Mouse (Mus musculus) spleen, postnatal 14 days (tissue): Measurements from ENCODE around the gene Rtel1.
A peak's percentile ranks its signal among the peaks of the same experiment; 100 is the strongest.

Source experiments
- DNase-seq, 2 experiments: peaks; one replicate each; pipeline ENCODE4 v3.0.0; 2021 to 2022; ENCODE audit warnings: low spot score in 2 of 2

The Rtel1 gene

DNA sequence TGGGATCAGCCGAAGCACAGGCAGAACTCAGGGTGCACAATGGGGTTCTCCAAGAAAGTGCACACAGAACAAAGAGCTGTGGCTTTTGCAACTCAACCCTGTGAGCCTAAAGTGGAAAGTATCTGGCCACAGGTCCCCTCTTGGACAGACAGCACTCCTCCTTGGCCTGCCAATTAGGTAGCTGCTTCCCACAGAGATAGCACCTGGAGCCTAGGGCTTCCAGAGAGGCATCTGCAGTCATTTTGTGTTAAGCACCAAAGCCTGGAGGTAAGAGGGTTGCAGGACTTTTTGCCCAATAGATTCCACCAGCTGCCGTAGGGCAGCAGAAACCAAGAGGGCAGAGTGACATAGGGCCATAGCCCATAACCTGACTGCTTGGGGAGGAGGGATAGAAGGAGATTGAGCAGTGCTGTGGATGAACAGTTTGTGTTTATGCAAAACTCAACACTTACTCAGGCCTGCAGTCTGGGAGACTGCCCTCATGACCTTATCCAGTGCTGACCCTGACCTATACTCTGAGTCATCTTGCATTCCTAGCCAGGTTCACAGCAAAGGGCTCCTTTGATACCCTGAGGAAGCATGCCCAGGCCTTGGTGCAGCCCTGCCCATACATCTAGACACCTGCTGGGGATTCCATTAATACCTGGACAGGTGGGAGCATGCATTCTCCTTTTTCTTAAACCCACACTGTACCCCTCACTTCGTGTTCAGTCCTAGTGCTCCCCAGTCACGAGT, 70.8 kb downstream of the Rtel1 start:
- no peak for DNase-seq

DNA sequence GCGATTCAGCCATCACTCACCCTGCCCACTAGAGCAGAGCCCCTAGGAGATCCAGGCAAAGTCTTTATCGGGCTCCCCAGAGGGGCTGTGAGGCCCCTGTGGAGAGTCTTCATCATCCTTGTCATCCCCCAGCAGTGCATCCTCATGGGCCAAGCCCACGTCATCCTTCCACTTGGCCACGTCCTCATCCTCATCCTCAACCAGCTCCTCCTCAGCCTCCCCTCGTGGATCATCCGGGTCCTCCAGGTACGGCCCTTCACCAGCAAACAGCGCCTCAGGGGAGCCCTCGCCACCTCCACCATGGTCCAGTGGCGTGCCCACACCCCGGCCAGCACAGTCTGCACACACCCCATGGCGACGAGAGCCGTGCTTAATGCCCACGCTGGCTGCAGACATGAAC, 71.5 kb downstream of the Rtel1 start:
- DNase-seq = no peak

DNA sequence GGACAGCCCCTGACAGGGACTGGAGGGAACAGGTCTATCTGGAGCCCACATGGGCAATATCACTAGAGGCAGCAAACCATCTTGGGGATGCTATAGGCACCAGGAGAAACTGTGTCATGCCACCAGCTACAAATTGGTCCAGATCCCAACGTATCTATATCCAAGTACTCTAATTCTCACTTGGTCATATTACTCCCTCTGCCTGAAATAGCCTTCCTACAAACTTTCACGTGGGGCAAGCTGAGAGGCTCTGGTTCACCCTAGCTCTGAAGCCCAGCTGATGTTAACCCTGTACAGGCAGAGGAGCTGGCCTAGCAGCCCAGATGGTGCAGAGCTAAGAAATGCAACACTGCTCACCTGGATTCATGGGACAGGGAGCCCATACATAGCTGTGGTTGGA, 72.0 kb downstream of the Rtel1 start:
- DNase-seq = no peak

DNA sequence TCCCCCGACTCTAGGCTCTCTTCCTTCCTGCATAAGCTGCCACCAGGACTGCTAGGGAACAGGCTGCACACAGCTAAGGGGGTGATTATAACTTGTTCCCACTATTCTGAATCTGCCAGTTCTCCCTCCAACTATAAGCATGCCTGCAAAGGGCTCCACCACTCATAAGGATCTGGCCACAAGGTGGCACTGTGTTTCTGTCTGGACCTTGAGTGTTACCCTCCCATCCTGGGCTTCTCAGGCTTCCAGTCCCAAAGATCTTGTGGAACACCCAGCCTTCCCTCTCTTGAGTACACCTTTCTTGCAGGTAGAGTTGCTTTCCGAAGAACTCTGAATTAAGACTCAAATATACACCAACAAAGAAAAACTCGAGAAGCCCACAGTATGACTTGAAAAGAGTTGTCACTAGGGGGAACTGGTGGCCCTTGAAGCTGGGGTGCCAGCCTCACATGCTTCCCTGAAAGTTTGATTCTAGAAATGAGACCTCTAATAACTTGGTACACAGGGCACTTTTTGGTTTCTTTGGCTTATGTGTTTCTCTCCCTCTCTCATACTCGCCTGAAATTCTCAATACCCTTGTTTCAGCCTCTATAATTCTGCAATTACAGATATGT, 73.2 kb downstream of the Rtel1 start:
- DNase-seq = peak; percentile 61 to 79

DNA sequence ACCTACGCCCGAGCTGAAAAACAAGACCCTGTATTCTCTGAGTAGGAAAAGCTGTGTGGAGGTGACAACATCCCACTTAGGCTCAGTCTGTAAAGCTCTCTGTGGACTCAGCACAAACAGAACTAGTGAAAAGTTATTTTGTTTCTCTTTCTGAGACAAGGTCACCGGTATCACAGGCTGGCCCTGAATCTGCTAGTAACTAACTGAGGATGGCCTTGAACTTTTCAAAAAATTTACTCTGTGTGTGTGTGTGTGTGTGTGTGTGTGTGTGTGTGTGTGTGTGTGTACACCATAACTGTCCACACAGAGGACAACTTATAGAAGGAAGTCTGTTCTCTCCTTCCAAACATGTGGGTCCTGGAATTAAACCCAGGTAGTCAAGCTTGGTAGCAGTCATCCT, 74.5 kb downstream of the Rtel1 start:
- DNase-seq = no peak

DNA sequence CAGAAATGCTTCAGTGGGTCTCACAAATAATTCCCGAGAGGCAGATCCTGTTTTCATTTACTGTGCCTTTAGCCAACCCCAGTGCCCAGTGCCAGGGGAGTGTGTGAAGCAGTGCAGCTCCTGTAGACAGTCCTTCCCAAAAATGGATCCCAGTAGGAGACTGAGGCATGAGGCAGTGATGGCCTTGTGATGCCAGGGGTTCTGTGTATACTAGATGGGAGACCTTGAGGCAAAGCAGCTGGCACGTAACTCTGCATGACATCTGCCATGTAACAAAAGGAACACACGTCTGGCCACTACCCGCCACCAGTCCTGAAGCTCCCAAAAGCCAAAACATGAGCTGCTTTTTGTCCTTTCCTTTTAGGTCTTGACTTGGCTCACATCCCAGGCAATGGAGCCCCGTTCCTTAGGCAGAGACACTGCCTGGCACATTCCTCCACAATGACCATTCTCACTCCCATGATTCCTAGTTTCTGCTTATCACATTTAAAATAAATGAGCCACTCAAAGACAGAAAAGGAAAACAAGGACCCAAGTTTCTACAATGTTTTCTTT, 77.7 kb downstream of the Rtel1 start:
- DNase-seq = no peak

DNA sequence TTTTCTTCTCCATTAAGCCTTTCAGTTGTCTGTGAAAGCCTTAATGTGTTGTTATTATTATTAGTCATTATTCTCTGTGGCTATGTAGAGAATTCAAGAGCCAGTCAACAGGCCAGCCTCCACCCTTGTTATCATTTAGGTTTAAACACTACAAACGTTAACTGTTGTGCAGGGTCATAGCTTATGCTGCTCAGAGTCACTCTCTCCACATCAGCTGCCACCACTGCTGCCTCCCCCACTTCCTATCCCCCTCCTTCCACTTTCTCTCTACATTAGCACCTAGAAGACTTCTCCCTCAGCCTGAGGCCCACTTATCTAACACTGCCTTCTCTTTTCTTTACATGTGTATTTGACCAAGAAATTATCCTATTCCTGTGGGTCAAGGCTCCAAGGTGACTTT, 82.0 kb downstream of the Rtel1 start:
- DNase-seq = no peak

DNA sequence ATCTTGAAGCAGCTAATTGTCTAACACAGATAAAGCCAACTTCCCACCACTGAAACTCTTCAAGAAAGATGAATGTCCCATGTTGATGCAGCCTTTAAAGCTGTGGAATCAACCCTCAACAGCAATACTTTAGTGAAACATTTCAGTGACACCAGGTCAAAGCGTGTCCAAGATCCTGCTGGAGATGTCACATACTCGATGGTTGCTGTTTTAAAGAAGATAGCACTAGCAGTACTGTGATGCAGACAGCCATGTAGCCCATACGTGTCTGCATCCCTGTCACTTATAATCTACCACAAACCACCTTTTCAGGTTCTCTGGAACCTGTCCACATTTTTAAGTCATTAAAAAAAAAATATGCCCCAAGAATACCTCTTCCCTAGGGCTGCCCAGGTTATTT, 84.2 kb downstream of the Rtel1 start:
- DNase-seq = no peak
